Mouse (Mus musculus) gastrocnemius, postnatal 14 days (tissue): ENCODE measurements around the gene Ankar. TPM values are rescaled to one million over a fixed set of nuclear protein-coding genes. Genes with fewer than 3 reads are reported as not detected.

ENCODE experiments used
- DNase-seq: peaks from one replicate; pipeline ENCODE4 v3.0.0; 2021; ENCODE audit warnings: mixed read lengths
- intact Hi-C: fragments of 180-260 bp; cut with DNase I; formaldehyde crosslinking; loops from one replicate; pipeline ENCODE4 v1.15.1; 2025; ENCODE audit warnings: low total_unique reads
- long read RNA-seq, 2 experiments: library from polyadenylated mRNA; stranded (forward); transcript quantifications; one replicate each; pipeline ENCODE4 v2.0.0; 2021
- total RNA-seq, 2 experiments: library from RNA; stranded (reverse); gene quantifications; 2 replicates each; pipeline ENCODE4 v1.2.3; 2021

Ankar gene
- total RNA-seq = not detected
- long read RNA-seq, experiment 1 = 0 reads
- long read RNA-seq, experiment 2 = 0 reads

DNA sequence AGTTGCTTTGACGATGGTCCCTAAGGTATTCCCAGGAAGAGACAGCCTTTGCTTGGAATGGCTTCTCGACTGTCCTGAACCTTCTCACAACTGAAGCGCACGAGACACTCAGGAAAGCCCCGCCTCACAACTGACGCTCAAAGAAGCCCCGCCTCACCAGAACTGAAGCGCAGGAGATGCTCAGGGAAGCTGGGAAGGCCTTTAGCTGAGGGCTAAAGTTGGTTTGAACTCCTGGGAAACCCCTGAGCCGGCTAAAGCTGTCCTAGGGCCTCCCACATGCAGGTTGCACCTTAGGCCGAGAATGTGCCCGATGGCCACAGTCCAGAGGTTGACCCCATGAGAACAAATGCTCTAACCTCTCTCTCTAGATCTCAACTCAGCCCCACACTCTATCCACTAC lies at the start of gene Ankar:
Gene Ankar, minus strand, starts transcription at position 101 of the 400 bp plus-strand sequence.
- DNase-seq = no peak
- intact Hi-C loops = no loop called here

DNA sequence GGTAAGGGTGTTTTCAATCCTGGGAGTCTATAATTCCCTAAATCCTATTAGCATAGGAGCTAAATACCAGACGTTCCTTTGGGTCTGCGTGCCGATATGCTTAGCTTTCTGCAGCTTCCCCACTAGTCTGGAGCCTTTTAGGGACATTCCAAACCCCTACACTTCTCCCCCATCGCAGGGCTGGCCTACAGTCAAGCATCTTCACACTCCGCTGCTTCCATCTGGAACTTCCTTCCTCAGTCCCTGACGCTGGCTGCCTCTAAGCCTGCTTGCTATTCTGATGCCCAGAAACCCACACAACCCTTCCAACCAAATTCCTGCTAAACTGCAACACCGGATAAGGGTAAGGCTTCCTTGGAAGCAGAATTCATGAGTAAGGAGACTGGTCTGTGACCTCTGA lies 46.0 kb upstream of the Ankar start:
- intact Hi-C loops = no loop called here
- DNase-seq = peak; percentile 18

DNA sequence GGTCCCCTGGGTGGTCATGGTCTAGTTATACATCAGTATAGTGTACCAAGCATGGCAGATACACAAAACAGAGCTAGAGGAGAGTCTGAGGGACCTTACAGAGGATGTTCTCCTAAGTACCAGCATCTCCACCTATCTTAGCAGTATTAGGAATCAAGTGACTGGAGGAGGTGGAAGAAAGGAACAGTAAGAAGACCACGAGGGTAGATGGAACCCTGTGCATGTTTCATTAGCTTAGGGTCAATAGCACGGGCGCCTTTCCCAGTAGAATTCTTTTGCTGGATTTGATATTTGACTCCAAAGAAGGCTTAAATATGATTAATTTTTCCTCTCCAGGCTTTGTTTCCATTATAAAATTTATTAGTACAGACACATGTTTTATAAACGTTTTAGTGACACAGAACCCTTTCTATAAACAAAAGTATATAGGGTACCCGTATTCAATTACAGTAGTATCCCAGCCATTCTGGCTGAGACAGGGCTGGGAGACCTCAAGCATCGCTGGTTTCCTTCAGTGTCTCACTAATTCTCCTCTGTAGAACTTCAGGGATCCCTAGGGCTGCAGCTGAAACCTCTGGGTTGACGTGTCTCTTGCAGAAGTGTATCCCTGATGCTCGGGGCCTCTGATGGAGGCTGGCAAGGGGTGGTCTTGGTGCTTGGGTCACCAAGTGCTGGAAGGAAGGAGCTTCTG lies 44.6 kb upstream of the Ankar start:
- no peak for DNase-seq
- intact Hi-C loops = no loop called here

DNA sequence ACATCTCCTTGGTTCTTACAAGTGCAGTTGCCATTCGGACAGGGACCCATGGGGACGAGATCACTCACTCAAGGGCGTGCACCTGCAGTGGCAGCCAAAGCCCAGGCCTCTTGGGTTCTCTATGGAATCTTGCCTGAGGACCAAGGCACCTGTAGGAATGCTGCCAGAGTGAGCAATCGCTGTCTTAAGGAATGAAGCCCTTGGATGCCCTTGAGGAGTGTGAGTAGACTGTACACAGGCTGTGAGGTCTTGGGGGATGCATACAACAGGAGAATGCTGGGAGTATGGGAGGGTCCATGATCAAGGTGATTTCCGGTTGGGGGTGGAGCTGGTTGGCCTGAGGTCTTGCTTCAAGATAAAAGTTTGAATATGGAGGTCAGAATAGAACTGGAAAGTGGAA lies 41.0 kb upstream of the Ankar start:
- intact Hi-C loops = no loop called here
- no peak for DNase-seq

- intact Hi-C loops = no loop called here
- DNase-seq = no peak
These were observed 39.3 kb upstream of the Ankar start for GRCm38 (mm10) chr1:72739681-72740063.

GRCm38 (mm10) chr1:72738946-72739680 lies 38.7 kb upstream of the Ankar start:
- no peak for DNase-seq
- intact Hi-C loops = no loop called here

DNA sequence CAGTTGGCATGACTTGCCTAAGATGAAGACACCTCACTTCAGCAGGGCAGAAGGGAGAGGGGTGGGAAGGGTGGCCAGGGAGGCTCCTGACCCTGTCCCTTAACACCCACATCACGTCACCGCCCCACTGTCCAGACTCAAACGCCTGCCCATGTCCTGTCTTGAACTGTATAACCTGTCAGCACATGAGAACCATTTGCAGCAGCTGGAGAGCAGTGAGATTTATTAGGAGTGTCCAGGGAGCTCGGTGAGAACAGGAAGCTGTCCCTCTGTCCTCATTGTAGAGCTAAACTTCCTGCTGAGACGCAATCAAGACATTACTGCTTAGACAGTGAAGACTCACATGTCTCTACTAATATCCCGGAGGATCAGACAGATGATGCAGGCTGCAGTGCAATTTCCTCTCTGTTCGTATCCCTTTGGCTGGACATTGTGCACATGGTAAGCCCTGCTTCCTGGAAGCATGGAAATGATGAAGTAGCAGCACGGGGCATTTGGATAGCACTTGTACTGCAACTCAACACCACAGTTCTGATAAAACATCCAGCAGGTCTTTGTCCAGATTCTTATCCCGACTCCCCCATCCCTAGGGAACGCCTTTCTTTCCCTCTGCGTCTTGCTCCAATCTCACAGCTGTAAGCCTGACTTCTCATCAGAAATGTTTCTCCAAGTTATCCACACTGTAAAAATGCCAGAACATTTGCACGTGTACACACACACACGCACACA lies 36.2 kb upstream of the Ankar start:
- no peak for DNase-seq
- intact Hi-C loops = no loop called here

GRCm38 (mm10) chr1:72733191-72733691 lies 32.9 kb upstream of the Ankar start:
- no peak for DNase-seq
- intact Hi-C loops = no loop called here

GRCm38 (mm10) chr1:72730126-72730525 lies 29.7 kb upstream of the Ankar start:
- intact Hi-C loops = no loop called here
- no peak for DNase-seq

DNA sequence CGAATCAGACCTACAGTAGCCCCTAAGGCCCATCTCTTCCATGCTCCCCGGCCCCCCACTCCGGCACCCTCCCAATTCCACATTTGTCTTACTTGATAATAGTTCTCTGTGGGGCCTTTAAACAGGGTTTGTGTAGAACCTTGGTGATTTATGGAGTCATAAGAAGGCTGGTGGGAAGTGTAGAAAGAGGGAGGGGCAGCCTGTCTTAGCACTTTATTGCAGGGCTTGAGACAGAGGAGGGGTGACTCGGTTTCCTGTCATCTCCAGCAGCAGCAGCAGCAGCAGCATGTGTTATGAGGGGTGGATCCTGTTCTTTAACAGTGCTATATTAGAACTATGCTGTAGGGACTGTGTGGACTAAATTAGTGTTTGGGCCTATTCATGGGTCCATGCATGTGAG lies 28.4 kb upstream of the Ankar start:
- DNase-seq = no peak
- intact Hi-C loops = loop anchor here (10.0 kb wide), 1 partner anchor 1096 kb away; no protein-coding TSS in a partner anchor

DNA sequence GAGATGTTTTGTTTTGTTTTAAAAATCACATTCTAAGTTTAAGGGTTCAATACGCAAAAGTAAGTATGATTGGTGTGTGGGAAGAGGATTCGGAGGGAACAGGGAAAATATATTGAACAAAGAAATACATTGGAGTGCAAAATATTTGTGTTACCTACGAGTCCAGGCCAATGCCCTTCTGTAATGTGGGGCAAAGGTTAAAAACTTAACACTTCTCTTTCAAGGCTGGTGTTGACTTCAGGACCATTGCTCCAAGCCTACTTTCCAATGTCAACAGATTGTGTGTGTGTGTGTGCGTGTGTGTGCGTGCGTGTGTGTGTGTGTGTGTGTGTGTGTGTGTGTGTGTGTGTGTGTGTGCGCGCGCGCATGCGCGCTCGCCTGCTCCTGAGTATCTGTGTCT lies 25.6 kb upstream of the Ankar start:
- no peak for DNase-seq
- intact Hi-C loops = loop anchor here (10.0 kb wide), 1 partner anchor 1099 kb away; no protein-coding TSS in a partner anchor

DNA sequence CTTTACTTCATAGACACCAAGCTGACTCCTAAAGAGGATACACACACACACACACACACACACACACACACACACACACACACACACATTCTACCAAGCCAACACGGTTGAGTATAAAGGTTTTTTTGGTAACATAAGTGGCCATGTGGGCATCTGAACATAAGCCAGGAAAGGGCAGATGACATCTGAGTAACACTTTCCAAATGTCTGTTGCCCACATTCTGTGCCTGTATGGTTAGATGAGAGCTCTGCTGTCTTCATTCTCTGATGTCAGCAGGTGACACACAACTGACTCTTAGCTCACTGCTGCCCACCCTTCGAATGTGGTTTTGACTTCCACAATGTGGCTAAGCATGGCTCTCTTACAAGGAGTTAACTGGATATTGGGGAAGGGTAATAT lies 24.0 kb upstream of the Ankar start:
- no peak for DNase-seq
- intact Hi-C loops = loop anchor here (10.0 kb wide), 1 partner anchor 1100 kb away; no protein-coding TSS in a partner anchor

DNA sequence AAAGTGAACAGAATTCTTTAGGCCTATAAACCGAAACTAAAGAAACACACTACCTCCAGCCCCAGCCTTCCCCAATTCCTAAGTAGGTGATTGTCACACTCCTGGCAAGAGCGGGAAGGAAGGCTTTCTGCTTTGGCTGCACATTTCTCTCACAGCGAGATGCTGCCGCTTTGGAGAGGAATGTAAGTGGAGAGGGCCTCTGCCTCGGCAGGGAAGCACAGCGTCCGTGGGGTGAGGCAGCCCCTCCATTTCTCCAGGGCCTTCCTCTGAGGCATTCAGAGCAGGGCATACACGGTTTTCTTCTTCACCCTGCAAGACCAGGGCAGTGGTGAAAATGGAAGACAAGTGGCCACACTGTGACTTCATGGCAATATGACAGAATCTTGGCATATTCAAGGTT lies 22.3 kb upstream of the Ankar start:
- intact Hi-C loops = loop anchor here (10.0 kb wide), 1 partner anchor 1102 kb away; no protein-coding TSS in a partner anchor

GRCm38 (mm10) chr1:72720115-72720725 lies 19.8 kb upstream of the Ankar start:
- intact Hi-C loops = loop anchor here (2.0 to 10.0 kb wide), 2 partner anchors 135 to 1105 kb away; no protein-coding TSS in a partner anchor
- no peak for DNase-seq

More for the DNA sequence above, 22.3 kb upstream of the Ankar start:
- DNase-seq = no peak

DNA sequence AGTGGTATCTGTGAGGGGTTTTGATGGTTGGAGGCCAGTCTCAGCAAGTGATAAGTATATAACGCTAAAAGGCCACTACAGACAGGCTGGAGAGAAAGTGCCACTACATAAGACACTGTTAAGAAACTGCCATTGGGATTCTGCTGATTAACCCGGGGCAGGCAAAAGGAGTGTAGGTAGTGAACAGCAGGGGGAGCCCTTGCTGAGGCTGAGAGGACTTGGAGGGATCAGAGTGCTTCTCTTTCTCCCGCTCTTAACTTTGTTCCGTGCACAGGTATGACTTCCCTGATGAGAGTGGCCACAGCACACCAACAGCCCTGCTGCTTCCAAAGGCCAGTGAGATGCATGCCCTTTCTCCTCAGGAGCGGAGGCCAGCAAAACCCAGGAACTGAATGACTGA lies 18.5 kb upstream of the Ankar start:
- peak; percentile 42 for DNase-seq
- intact Hi-C loops = no loop called here

DNA sequence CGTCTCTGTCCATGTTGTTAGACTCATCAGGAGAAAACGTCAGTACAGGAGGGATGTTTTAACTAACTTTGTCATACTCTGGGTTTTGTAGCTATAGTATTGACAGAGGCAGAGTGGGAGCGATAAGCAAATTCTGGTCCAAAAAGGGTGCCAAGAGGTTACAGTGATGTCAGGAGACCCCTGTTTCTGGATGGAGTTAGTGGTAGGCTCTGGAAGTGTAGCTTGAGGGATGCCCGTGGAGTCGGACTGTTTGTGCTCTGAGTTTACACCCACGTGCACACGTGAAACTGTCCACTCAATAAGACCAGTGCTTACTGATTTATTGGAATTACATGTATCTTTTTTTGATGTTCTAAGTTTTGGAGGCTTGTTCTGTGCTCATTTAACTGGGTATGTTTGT lies 17.2 kb upstream of the Ankar start:
- intact Hi-C loops = no loop called here
- no peak for DNase-seq

DNA sequence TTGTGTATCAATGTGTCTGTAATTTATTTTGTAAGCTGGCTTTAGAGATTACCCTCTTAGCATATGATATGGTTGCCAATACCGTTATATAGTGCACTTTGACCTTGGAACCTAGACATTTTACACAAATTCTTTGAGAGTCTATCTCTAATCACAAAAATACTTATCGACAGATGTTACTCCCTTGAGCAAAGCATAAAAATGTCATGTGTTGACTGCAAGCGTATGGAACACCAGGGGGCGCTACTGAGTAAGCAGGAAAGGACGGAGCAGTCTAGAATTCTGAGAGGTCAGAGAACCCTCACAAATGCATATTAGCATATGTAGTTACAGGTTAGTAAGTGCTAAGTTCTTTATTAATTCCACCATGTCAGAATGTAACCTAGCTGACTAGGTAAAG lies 16.5 kb upstream of the Ankar start:
- intact Hi-C loops = no loop called here
- peak; percentile 78 for DNase-seq

GRCm38 (mm10) chr1:72716421-72716820 lies 16.0 kb upstream of the Ankar start:
- intact Hi-C loops = no loop called here
- DNase-seq = no peak

DNA sequence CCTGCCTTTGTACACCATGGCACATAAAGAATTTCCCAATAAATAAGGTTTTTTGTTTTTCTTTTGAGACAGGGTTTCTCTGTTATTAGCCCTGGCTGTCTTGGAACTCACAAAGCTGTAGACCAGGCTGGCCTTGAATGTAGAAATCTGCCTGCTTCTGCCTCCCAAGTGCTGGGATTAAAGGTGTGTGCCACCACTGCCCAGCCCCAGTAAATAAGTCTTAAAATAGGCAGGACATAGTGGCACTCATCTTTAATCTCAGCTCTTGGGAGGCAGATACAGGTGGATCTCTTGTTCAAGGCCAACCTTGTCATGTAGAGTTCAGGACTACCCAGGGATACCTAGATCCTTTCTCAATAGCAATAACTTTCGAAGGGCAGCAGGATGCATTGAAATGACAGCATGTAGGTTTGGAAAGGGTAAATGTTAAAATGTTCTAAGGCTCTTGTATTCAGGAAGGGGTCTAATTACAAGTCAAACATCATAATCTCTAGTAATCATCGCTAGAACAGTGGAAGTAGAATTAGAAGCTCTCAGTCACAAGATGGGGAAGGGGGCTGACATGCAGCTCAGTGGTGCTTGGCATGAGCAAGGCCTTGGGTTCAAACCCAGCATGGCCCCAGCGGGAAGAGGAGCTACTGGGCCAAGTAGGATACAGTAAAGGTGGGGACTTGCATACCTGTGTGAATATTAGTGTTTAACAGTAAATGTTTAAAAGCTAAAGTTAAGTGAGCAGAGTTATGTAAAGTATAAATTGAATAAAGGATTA lies 15.4 kb upstream of the Ankar start:
- intact Hi-C loops = no loop called here
- no peak for DNase-seq
